Mouse (Mus musculus): ENCODE data around the gene Pip4p1.
"Not testable (repeated sequence)": the region's sequence is repeated elsewhere in the genome, so short reads cannot be mapped to it uniquely, and the experiment has no call there.

Gene Pip4p1

GRCm38 (mm10) chr14:50938119-50938908 lies 7.7 kb upstream of the Pip4p1 start:
- DNase-seq: no peak

GRCm38 (mm10) chr14:50936649-50937048 lies 6.0 kb upstream of the Pip4p1 start:
- DNase-seq: no peak

GRCm38 (mm10) chr14:50931493-50932020 lies 901 bp upstream of the Pip4p1 start:
- no peak for DNase-seq

- peak in 1 of 2 experiments; percentile 83 for DNase-seq
These were observed 291 bp downstream of the Pip4p1 start for GRCm38 (mm10) chr14:50930377-50930753.

GRCm38 (mm10) chr14:50929951-50930350 lies 705 bp downstream of the Pip4p1 start:
- no peak for DNase-seq

- no peak for DNase-seq
These were observed 3.3 kb downstream of the Pip4p1 start for GRCm38 (mm10) chr14:50927366-50927765.

- peak in 1 of 2 experiments; percentile 33 for DNase-seq
These were observed 5.3 kb downstream of the Pip4p1 start for GRCm38 (mm10) chr14:50925111-50925920.

GRCm38 (mm10) chr14:50924281-50925064 lies 6.2 kb downstream of the Pip4p1 start, which contains the start of the genes Osgep and Apex1:
Gene Osgep, minus strand, starts transcription at chr14:50924893.
Gene Apex1, plus strand, starts transcription at chr14:50924968.
- peak; percentile 98 for DNase-seq

GRCm38 (mm10) chr14:50923437-50923836 lies 7.2 kb downstream of the Pip4p1 start:
- not testable (repeated sequence) for DNase-seq

GRCm38 (mm10) chr14:50911356-50911755 lies 19.3 kb downstream of the Pip4p1 start:
- DNase-seq: no peak

GRCm38 (mm10) chr14:50908126-50908525 lies 22.5 kb downstream of the Pip4p1 start:
- DNase-seq: no peak

GRCm38 (mm10) chr14:50905327-50905726 lies 25.3 kb downstream of the Pip4p1 start:
- DNase-seq: not testable (repeated sequence)

- DNase-seq: no peak
These were observed 25.9 kb downstream of the Pip4p1 start for GRCm38 (mm10) chr14:50904828-50905129.

- peak; percentile 70 to 76 for DNase-seq
These were observed 26.5 kb downstream of the Pip4p1 start for GRCm38 (mm10) chr14:50903973-50904827.

- DNase-seq: not testable (repeated sequence)
These were observed 32.7 kb downstream of the Pip4p1 start for GRCm38 (mm10) chr14:50897992-50898391.

GRCm38 (mm10) chr14:50897374-50897765 lies 33.3 kb downstream of the Pip4p1 start, which contains the start of gene Klhl33:
Gene Klhl33, minus strand, starts transcription at chr14:50897507.
- peak; percentile 31 to 43 for DNase-seq

GRCm38 (mm10) chr14:50896747-50897373 lies 33.8 kb downstream of the Pip4p1 start:
- DNase-seq: peak; percentile 63 to 69

GRCm38 (mm10) chr14:50895985-50896746 lies 34.5 kb downstream of the Pip4p1 start:
- peak; percentile 67 to 75 for DNase-seq

GRCm38 (mm10) chr14:50895407-50895806 lies 35.2 kb downstream of the Pip4p1 start:
- DNase-seq: peak; percentile 16 to 29

Measured in cerebellum, postnatal 14 days (tissue).